Mouse (Mus musculus): ENCODE measurements around the gene Lrrfip1.
A peak's percentile ranks its signal among the peaks of the same experiment; 100 is the strongest.

Gene Lrrfip1

GRCm38 (mm10) chr1:91024464-91024863 lies 25.9 kb downstream of the Lrrfip1 start:
- no peak for DNase-seq

GRCm38 (mm10) chr1:91026945-91027344 lies 28.4 kb downstream of the Lrrfip1 start:
- no peak for DNase-seq

GRCm38 (mm10) chr1:91030383-91030782 lies 31.8 kb downstream of the Lrrfip1 start:
- DNase-seq, result no peak

GRCm38 (mm10) chr1:91031547-91031946 lies 33.0 kb downstream of the Lrrfip1 start:
- no peak for DNase-seq

- no peak for DNase-seq
Measured at GRCm38 (mm10) chr1:91032393-91032971, 33.9 kb downstream of the Lrrfip1 start.

GRCm38 (mm10) chr1:91034547-91034946 lies 36.0 kb downstream of the Lrrfip1 start:
- DNase-seq, result no peak

GRCm38 (mm10) chr1:91035266-91035665 lies 36.7 kb downstream of the Lrrfip1 start:
- no peak for DNase-seq

- DNase-seq, result no peak
Measured at GRCm38 (mm10) chr1:91037213-91037612, 38.7 kb downstream of the Lrrfip1 start.

GRCm38 (mm10) chr1:91038010-91038409 lies 39.5 kb downstream of the Lrrfip1 start:
- peak; percentile 78 for DNase-seq

- DNase-seq, result no peak
Measured at GRCm38 (mm10) chr1:91038531-91038930, 40.0 kb downstream of the Lrrfip1 start.

- DNase-seq, result peak; percentile 82
Measured at GRCm38 (mm10) chr1:91041605-91042004, 43.1 kb downstream of the Lrrfip1 start.

GRCm38 (mm10) chr1:91043191-91043590 lies 44.7 kb downstream of the Lrrfip1 start:
- DNase-seq, result no peak

GRCm38 (mm10) chr1:91044176-91044575 lies 45.6 kb downstream of the Lrrfip1 start:
- DNase-seq, result peak; percentile 74

GRCm38 (mm10) chr1:91044648-91045047 lies 46.1 kb downstream of the Lrrfip1 start:
- DNase-seq, result peak; percentile 60

GRCm38 (mm10) chr1:91046237-91046636 lies 47.7 kb downstream of the Lrrfip1 start:
- DNase-seq, result no peak

GRCm38 (mm10) chr1:91049296-91049695 lies 50.8 kb downstream of the Lrrfip1 start:
- peak; percentile 72 for DNase-seq

- DNase-seq, result no peak
Measured at GRCm38 (mm10) chr1:91051461-91052094, 53.0 kb downstream of the Lrrfip1 start.

GRCm38 (mm10) chr1:91052747-91053181 lies 54.2 kb downstream of the Lrrfip1 start:
- DNase-seq, result peak; percentile 98

GRCm38 (mm10) chr1:91053218-91054073 lies 54.9 kb downstream of the Lrrfip1 start:
- peak; percentile 90 for DNase-seq

- peak; percentile 86 for DNase-seq
Measured at GRCm38 (mm10) chr1:91054074-91054471, 55.5 kb downstream of the Lrrfip1 start.

GRCm38 (mm10) chr1:91054815-91055214 lies 56.3 kb downstream of the Lrrfip1 start:
- DNase-seq, result peak; percentile 85

- DNase-seq, result no peak
Measured at GRCm38 (mm10) chr1:91055744-91056143, 57.2 kb downstream of the Lrrfip1 start.

- peak; percentile 67 for DNase-seq
Measured at GRCm38 (mm10) chr1:91056416-91056815, 57.9 kb downstream of the Lrrfip1 start.

Measured in lung, postnatal 36 days (tissue).